Mouse (Mus musculus) activated CD4-positive, CD25-positive, alpha-beta regulatory T cell, adult 4 months (primary cell): ENCODE measurements around the gene Olfr212. TPM values are rescaled to one million over a fixed set of nuclear protein-coding genes. Genes with fewer than 3 reads are reported as not detected.
"Not testable (repeated sequence)": the region's sequence is repeated elsewhere in the genome, so short reads cannot be mapped to it uniquely, and the experiment has no call there.

Experiments used
- ATAC-seq: one replicate; pipeline ENCODE4 v1.8.0; 2017
- polyA plus RNA-seq, 2 experiments: library from polyadenylated mRNA; unstranded; fragments of 100-300 nt; shearing (Covaris generic); gene quantifications; one replicate each; pipeline ENCODE4 v1.2.1; 2017

Olfr212 gene
- not detected for polyA plus RNA-seq

DNA sequence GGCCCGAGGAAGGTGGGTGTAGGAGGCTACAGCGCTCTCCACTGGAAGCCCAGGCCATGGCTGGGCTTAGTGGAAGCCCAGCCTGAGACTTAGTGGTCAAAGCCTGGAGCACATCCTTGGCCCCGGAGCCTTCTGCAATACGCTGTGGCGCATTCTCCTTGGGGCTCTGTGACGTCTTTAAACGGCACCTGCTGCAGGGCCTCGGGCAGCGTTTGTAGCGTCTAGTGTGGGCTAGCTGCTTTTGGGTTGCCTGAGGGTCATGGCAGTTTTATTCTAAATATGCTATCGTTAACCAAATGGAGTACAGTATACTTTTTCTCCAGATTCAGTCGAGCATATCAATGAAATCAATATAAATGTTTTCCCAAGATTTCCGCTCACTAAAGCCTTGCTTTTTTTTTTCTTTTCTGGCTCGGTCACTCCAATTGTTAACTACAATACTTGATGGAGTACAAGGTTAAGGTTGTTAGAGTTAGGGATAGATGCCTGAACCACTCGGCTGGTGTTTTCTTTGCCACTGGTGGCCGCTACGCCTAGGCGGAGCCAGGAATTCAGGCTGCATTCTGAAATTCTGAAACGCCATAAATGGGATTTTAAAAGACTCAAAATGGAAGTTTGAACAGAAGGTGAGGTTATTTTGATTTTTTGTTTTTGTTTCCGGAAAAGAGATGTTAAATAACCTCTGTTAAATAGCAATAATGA, at the start of gene Olfr212:
Olfr212 (plus strand) TSS at position 215 of the 702 bp plus-strand sequence.
- ATAC-seq = not testable (repeated sequence)

DNA sequence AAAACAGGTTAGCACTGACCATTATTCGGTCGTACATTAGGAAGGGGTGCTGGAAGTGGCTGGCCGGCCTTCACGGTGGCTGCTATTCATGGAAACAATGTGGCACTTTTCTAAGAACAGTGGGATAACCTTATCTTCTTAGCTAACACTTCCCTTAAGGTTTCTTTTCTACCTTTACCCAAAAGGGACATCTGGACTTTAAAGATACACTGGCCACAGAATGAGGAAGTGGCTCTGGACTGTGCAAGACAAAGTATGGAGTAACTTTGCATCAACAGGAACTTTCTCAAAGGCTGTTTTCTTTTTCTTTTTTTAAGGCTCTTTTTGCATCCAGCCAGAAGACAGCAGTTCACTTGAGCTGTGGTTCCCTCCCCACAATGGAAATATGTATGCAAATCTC, 47.6 kb upstream of the Olfr212 start:
- no peak for ATAC-seq

DNA sequence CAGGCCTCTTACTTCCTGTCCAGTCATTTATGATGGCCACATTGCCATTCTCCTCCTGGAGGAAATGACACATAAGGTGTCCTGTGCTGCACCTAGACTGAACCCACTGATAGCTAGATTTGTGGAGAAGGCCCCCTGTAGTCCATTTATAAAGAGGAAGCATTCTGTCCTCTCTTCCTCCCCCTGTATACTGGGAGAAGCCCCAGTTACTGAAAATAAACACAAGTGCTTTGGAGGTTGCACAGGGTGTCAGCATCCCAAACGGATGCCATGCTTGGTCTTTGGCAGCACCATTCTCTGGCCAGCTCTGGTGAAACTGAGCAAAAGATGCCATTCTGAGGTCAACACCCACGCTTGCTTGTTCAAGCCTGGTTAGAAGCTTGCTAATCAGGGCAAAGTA, 47.1 kb upstream of the Olfr212 start:
- ATAC-seq = no peak

DNA sequence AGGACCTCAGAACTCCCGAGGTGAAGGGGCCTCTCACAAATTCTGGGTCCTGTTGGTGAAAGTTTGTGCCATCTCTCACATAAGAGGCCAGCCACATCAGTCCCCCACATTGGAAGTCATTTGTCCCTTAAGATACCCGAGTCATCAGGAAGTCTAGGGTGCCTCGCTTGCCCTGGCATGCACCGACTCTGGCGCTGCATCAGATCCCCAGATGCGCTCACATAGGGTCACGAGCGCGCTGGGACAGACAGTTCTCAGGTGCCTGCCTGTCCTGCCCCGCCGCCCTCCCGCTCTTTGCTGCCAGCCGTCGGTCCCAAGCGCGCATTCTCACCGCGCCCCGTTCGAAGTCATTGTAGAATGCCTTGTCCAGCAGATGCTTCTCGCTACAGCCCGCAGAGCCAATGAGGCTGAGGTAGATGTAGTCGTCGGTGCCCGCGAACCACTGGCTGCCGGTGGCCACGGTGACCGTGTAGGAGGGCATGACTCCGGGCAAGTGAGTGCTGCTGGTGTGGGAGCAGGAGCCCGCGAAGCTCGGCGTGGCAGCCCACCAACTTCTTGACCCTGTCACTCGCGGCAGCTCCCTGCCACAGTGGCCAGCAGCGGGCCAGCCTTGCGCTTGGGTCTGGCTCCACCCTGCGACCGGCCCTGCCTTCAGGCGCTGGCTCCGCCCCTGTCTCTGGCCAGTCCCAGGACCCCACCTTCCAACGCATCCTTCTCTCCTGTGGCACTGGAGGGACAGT, 45.6 kb upstream of the Olfr212 start, which contains the start of gene Alox5:
Alox5 (minus strand) TSS at position 635 of the 740 bp plus-strand sequence.
- ATAC-seq = no peak

DNA sequence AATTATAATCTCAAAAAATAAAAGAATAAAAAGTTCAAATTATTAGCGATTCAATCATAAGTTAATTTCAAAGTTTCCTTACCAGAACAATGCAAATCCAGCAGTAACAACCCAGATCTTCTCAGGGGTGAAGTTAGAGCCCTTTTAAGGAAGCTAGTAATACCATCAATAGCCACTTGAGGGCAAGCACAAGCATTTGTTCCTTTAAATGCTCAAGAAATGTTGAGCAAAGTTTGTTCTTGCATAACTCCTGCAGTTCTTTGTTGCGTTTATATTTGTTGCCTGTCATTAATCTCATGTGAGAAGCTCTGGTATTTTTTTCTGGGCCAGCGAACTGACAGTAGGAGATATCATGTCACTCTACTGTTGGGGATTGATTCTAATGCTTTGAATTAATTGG, 38.2 kb upstream of the Olfr212 start:
- no peak for ATAC-seq

DNA sequence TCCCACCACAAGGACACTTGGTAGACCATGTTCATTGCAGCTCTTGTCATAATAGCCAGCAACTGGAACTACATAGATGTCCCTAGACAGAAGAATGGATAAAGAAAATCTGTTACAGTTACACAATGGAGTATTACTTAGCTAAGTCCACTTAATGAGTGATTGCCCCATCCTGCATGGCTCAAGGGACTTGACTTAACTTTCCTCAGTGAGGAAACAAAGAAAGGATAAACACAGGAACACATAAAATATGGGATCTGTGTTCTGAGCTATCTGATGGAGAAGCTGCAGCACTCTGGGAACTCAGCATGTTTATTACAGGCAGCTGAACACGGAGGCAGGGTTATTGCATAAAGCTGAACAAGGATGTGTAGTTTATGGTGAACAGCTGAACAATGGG, 21.2 kb upstream of the Olfr212 start:
- no peak for ATAC-seq

DNA sequence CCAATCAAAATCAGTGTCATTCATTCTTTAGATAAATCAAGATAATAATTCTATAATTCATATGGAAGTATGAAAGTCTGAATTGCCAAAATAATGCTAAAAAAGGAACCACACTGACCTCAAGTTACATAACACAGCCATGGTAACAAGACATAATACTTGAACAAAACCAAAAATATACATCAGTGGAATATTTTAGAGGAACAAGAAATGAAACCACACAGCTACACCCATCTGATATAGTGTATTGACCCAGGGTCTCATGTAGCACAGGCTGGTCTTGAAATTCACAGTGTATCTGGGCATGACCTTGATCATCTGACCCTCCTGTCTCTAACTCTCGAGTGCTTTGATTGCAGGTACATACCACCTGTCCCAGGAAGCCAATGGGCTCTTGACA, 19.5 kb upstream of the Olfr212 start:
- ATAC-seq = no peak

DNA sequence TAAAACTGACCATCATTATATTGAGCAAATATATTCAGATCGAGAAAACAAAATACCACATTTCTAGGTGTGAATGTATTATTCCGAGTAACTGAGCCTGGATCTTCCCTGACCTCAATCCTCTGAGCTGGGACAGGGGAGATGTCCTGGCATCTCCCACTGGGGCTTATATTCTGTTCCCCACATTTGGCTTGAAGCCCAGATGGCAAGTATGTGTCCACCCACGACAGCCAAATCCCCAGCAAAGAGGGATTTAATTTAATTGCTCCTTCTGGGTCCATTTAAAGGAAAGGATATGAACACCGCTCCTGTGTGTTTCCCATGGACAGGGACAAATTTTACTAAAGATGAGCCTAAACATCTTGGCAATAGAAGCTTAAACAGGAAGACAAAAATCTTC, 17.5 kb upstream of the Olfr212 start, which contains the start of gene Olfr211:
Olfr211 (plus strand) TSS at position 301 of the 400 bp plus-strand sequence.
- ATAC-seq = no peak

DNA sequence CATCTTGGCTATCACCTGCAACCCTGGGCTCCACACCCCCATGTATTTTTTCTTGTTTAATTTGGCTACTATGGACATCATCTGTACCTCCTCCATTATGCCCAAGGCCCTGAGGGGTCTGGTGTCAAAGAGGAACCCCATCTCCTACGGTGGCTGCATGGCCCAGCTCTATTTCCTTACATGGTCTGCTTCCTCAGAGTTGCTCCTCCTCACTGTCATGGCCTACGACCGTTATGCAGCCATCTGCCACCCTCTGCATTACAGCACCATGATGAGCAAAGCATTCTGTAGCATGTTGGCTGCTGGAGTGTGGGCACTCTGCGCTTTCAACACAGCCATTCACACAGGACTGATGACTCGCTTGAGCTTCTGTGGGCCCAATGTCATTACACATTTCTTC, 12.6 kb upstream of the Olfr212 start:
- ATAC-seq = no peak

DNA sequence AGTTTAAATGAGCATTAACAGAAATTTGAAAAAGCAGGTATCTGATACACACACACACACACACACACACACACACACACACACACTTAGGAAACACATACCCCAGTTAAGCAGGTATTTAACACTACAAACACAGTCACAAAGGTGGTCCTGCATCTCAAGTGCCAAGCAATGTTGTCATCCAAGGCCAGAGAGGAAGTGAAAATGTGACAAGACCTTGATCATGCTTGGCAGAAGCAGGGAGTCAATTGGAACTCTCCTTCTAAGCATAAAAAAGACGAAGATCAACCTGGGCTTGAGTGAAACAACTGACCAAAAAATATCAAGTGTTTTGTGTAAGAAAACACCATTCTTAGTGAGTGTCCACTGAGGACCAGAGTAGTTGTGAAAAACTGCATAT, 10.4 kb upstream of the Olfr212 start:
- ATAC-seq = no peak

DNA sequence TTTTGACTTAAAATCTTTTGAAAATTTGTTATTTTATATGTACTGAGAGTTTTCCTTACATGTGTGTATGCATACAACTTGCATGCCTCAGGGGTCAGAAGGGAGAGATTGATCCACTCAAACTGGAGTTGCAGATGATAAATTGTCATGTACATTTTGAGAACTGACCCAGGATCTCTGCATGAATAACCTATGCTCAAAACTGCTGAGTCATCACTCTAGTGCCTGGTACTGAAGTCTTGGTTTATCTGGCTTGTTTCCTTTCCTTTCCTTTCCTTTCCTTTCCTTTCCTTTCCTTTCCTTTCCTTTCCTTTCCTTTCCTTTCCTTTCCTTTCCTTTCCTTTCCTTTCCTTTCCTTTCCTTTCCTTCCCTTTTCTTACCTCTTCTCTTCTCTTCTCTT, 8.5 kb downstream of the Olfr212 start:
- no peak for ATAC-seq

DNA sequence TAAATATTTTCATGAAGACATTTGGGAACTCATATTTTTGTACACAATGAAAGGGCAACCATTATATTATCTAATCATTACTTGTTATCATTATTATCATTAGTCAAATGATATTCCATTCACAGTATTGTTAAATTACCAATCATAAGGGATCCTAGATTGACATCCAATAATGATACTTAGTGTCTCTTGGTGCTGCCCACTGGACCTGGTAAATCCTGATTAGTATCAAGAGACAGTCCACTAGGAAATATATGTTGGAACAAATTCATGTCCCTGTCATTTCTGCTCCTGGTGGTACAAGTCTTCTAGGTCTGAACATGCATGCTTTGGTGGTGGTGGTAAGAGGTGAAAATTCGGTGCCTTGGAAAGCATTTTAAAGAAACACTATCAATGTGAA, 31.8 kb downstream of the Olfr212 start, which contains the start of gene Olfr213:
Olfr213 (plus strand) TSS at position 301 of the 400 bp plus-strand sequence.
- no peak for ATAC-seq

DNA sequence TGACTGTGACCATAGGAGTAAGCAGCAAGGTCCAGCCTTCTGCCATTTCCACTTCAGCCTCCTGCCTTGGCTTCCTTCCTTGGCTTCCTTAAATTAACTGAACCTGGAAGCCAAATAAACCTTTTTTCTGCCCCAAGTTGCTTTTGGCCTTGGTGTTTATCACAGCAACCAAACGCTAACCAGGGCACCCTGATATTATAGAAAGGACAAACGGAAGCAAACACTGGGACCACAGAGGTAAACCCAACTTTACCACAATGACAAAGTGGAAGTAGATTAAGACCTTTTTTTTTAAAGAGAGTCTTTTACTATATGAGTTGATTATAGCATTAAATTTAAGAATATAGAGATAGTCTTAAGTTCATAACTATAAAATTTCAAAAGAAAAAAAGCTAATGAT, 36.2 kb downstream of the Olfr212 start:
- no peak for ATAC-seq

DNA sequence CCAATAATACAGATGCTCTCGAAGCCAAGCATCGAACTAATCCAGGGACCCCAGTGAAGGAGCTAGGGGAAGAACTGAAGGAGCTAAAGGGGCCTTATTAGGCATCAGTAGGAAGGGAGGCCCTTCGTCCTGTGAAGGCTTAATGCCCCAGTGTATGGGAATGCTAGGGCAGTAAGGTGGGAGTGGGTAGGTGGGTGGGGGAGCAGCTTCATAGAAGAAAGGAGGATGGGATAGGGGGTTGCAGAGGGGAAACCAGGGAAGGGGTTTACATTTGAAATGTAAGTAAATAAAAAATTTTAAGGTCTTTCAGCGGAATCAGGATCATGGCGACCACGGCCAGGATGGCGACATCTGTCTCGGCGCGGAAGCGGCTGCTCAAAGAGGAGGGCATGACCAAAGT, 44.5 kb downstream of the Olfr212 start, which contains the start of gene Gm5580:
Gm5580 (plus strand) TSS at position 301 of the 400 bp plus-strand sequence.
- ATAC-seq = not testable (repeated sequence)

DNA sequence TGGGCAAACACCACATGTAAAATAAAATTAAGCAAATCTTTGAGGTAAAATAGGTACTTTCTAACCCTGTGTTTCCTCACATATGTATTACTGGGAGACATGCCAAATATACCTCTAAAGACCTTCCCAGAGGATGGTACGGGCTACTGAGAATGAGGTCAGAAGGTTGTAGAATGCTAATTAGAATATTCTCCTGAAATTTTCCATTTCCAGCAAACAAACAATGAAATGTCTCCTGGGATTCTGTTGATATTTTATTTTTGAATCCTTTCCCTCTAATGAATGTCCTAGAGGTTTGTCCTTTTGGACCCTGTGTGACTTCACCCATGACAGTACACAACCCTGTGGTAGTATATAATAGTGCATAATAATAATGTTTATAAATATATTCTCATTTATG, 47.6 kb downstream of the Olfr212 start, which contains the start of gene Olfr214:
Olfr214 (plus strand) TSS at position 301 of the 400 bp plus-strand sequence.
- ATAC-seq = no peak

DNA sequence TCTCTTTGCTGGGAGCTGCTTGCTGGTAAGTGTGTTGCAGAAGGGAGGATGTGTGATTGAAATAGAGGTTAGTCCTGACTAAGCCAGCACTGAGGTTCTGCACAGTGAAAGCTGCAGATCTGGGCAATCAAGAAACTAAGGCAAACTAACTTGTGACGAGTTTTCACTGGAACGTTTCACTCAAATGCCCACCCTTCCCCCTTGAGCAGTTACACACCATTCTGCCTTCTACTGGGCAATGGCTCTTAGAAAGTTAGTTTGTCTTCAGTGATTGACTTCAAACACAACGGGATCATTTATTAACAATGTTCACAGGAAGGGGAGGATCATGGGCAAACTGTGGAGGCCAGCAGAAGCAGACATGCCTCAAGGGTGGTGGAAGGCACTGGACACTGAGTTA, 48.6 kb downstream of the Olfr212 start:
- ATAC-seq = no peak

Other genes with a start within 250 kb of the Olfr212 start
- gene Zfand4, start 242.3 kb upstream of the Olfr212 start, polyA plus RNA-seq = 1 to 10 TPM; 1.9 to 2.4 TPM
- gene March8, start 168.5 kb upstream of the Olfr212 start, polyA plus RNA-seq = under 1 TPM; 0.13 to 0.40 TPM
- not detected for gene Alox5, start 45.3 kb upstream of the Olfr212 start, polyA plus RNA-seq
- gene Olfr211, start 17.4 kb upstream of the Olfr212 start, polyA plus RNA-seq = not detected
- gene Olfr213, start 31.9 kb downstream of the Olfr212 start, polyA plus RNA-seq = not detected
- not detected for gene Gm5580, start 44.6 kb downstream of the Olfr212 start, polyA plus RNA-seq
- gene Olfr214, start 47.7 kb downstream of the Olfr212 start, polyA plus RNA-seq = not detected
- not detected for gene Olfr215, start 77.7 kb downstream of the Olfr212 start, polyA plus RNA-seq
- 10 to 100 TPM; 32.3 to 36.6 TPM for gene Zfp422, start 122.5 kb downstream of the Olfr212 start, polyA plus RNA-seq
- under 1 TPM; 0.36 to 0.37 TPM for gene Depp1, start 144.1 kb downstream of the Olfr212 start, polyA plus RNA-seq
- 1 to 10 TPM; 2.5 to 3.8 TPM for gene Rassf4, start 167.4 kb downstream of the Olfr212 start, polyA plus RNA-seq
- under 1 TPM; 0.03 to 0.04 TPM for gene Tmem72, start 210.4 kb downstream of the Olfr212 start, polyA plus RNA-seq